Mouse (Mus musculus): ENCODE measurements around the gene Plbd2. TPM values are rescaled to one million over a fixed set of nuclear protein-coding genes. Genes with fewer than 3 reads are reported as not detected.
A peak's percentile ranks its signal among the peaks of the same experiment; 100 is the strongest.

The Plbd2 gene
- polyA plus RNA-seq, 1 experiment from 2014 or later, result 29.3 TPM

DNA sequence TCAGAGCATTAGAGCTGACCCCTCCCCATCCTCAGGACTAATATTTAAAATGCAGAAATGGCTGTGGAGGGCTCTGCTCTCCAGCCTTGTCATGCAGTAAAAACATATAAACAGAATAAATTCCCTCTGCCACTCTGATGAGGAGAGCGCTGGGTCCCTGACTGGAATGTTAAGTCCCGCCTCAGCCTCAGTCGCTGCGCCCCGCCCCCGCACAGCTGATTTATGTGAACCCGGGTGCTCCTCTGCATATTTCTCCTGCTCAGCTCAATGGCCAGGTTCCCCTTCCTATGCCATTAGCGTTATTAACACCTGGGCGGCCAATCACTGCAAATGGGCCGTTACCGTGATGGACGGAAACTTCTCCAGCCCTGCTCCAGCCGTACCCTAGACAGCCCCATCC, 56.1 kb downstream of the Plbd2 start:
- no peak overlapping the region for H3K9ac ChIP-seq (replicated peaks)
- 0 out of 2 replicates have a peak, but pooled peaks cover 7% of the 10 kb centered on the region for H3K4me1 ChIP-seq (replicated peaks)

DNA sequence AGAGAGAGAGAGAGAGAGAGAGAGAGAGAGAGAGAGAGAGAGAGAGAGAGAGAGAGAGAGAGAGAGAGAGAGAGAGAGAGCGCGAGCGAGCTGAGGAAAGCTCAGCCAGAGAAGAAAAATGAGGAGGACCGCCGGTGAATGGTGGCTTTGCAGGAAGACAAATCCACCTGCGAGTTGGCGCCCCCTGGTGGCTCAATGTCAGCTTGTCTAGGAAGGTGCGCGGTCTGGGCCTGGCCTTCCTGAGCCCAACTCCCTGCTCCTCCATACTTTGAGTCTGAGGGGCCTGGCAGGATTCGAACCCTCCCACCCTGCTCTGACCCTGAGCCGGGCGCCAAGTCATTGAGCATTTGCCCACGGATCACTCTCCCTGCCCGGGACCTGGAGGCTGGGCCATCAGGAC, 62.7 kb downstream of the Plbd2 start:
- 9% methylated on average over 14 of the region's 14 CpGs for WGBS
- Histone ChIP-seq H3K27ac (peak overlapping the region; percentile 96), H3K36me3 (peaks cover 5% of the 10 kb centered on the region; the same call in 1 of the 2 replicates), H3K4me2 (replicated peaks) (peak overlapping the region; percentile 72), H3K4me1 (replicated peaks) (peaks cover 44% of the 10 kb centered on the region), H3K9ac (replicated peaks) (peak overlapping the region; percentile 83; the same call in 1 of the 2 replicates), H3K9me3 (no peaks in the 10 kb centered on the region), H3K4me3 (replicated peaks) (peak overlapping the region; percentile 62), H3K27me3 (peaks cover 76% of the 10 kb centered on the region)
- peak; percentile 65 for ATAC-seq

More for the DNA sequence above, 56.1 kb downstream of the Plbd2 start:
- H3K9me3 ChIP-seq, result no peaks in the 10 kb centered on the region
- H3K4me2 ChIP-seq (replicated peaks), result no peak overlapping the region
- H3K27me3 ChIP-seq, result peaks cover 52% of the 10 kb centered on the region
- ATAC-seq, result peak; percentile 40; the same call in 1 of the 2 replicates
- no peak overlapping the region for H3K27ac ChIP-seq
- H3K4me3 ChIP-seq (replicated peaks), result no peak overlapping the region
- 54% methylated on average over 13 of the region's 13 CpGs for WGBS
- H3K36me3 ChIP-seq, result no peaks in the 10 kb centered on the region

GRCm38 (mm10) chr5:120439887-120440670, 63.3 kb downstream of the Plbd2 start:
- peak overlapping the region; percentile 96 for H3K27ac ChIP-seq
- H3K27me3 ChIP-seq, result peaks cover 76% of the 10 kb centered on the region
- peak overlapping the region; percentile 62 for H3K4me3 ChIP-seq (replicated peaks)
- ATAC-seq, result 0 out of 2 replicates have a peak, but pooled peaks have one; percentile 28
- peak overlapping the region; percentile 72 for H3K4me2 ChIP-seq (replicated peaks)
- H3K9ac ChIP-seq (replicated peaks), result peak overlapping the region; percentile 83
- peaks cover 50% of the 10 kb centered on the region for H3K4me1 ChIP-seq (replicated peaks)
- H3K36me3 ChIP-seq, result peaks cover 5% of the 10 kb centered on the region; the same call in 1 of the 2 replicates
- 6% methylated on average over 61 of the region's 61 CpGs for WGBS
- H3K9me3 ChIP-seq, result no peaks in the 10 kb centered on the region

DNA sequence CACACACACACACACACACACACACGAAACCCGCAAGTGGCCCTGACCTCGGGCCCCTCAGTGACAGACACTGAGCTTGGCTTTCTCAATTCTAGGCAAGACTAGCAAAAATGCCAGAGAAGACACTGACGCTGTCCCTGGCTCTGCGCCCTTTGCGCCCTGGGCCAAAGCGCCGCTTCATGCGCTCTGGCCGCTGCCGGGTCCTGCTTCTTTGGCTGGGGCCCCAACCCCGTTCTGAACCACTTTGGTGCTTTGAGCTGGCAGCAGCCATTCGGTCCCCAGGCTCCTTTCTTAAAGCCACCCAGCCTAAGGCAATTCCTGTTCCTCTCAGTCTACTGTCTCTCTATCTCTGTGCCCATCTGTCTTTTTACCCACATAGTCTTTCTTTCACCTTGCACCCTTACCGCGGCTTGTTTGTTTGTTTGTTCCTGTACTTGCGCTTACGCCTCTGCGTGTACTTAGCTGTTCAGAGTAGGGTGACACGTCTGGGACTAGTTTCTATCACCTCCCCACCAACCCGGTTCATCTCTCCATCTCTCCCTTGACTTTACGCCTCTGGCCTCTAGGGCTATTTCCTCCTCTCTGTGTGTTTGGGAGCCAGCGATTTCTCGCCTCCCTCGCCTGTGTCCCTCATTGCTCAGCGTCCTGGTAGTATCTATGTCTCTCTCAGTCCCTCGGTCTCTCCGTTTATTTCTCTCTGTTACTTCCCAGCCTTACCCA, 64.3 kb downstream of the Plbd2 start:
- Histone ChIP-seq H3K27me3 (peaks cover 76% of the 10 kb centered on the region), H3K4me3 (replicated peaks) (peak overlapping the region; percentile 62), H3K36me3 (peaks cover 5% of the 10 kb centered on the region; the same call in 1 of the 2 replicates), H3K9ac (replicated peaks) (peak overlapping the region; percentile 83), H3K4me1 (replicated peaks) (peaks cover 55% of the 10 kb centered on the region), H3K4me2 (replicated peaks) (peak overlapping the region; percentile 72), H3K27ac (peak overlapping the region; percentile 96), H3K9me3 (no peaks in the 10 kb centered on the region)
- ATAC-seq, result no peak
- WGBS, result 9% methylated on average over 27 of the region's 27 CpGs

- H3K4me1 ChIP-seq (replicated peaks), result peaks cover 55% of the 10 kb centered on the region
- peaks cover 5% of the 10 kb centered on the region; the same call in 1 of the 2 replicates for H3K36me3 ChIP-seq
- H3K4me3 ChIP-seq (replicated peaks), result peak overlapping the region; percentile 62
- no peak for ATAC-seq
- H3K27me3 ChIP-seq, result peaks cover 78% of the 10 kb centered on the region
- WGBS, result 3% methylated on average over 13 of the region's 13 CpGs
- H3K4me2 ChIP-seq (replicated peaks), result peak overlapping the region; percentile 72
- H3K27ac ChIP-seq, result peak overlapping the region; percentile 96
- H3K9me3 ChIP-seq, result no peaks in the 10 kb centered on the region
- peak overlapping the region; percentile 83 for H3K9ac ChIP-seq (replicated peaks)
Measured at GRCm38 (mm10) chr5:120438469-120438868, 65.0 kb downstream of the Plbd2 start.

- Histone ChIP-seq H3K27ac (peak overlapping the region; percentile 96), H3K4me2 (replicated peaks) (peak overlapping the region; percentile 72), H3K4me3 (replicated peaks) (peak overlapping the region; percentile 62), H3K36me3 (peaks cover 5% of the 10 kb centered on the region; the same call in 1 of the 2 replicates), H3K27me3 (peaks cover 77% of the 10 kb centered on the region), H3K4me1 (replicated peaks) (peaks cover 55% of the 10 kb centered on the region), H3K9me3 (no peaks in the 10 kb centered on the region), H3K9ac (replicated peaks) (peak overlapping the region; percentile 83)
- no peak for ATAC-seq
- WGBS, result under 1% methylated on average over 33 of the region's 33 CpGs
Measured at GRCm38 (mm10) chr5:120437986-120438385, 65.4 kb downstream of the Plbd2 start.

- Histone ChIP-seq H3K4me2 (replicated peaks) (peak overlapping the region; percentile 72), H3K27ac (peak overlapping the region; percentile 96), H3K36me3 (peaks cover 5% of the 10 kb centered on the region; the same call in 1 of the 2 replicates), H3K9me3 (no peaks in the 10 kb centered on the region), H3K4me3 (replicated peaks) (peak overlapping the region; percentile 62), H3K27me3 (peaks cover 77% of the 10 kb centered on the region), H3K9ac (replicated peaks) (peak overlapping the region; percentile 83), H3K4me1 (replicated peaks) (peaks cover 55% of the 10 kb centered on the region)
- ATAC-seq, result no peak
- WGBS, result under 1% methylated on average over 17 of the region's 17 CpGs
Measured at GRCm38 (mm10) chr5:120437539-120437938, 65.9 kb downstream of the Plbd2 start.

DNA sequence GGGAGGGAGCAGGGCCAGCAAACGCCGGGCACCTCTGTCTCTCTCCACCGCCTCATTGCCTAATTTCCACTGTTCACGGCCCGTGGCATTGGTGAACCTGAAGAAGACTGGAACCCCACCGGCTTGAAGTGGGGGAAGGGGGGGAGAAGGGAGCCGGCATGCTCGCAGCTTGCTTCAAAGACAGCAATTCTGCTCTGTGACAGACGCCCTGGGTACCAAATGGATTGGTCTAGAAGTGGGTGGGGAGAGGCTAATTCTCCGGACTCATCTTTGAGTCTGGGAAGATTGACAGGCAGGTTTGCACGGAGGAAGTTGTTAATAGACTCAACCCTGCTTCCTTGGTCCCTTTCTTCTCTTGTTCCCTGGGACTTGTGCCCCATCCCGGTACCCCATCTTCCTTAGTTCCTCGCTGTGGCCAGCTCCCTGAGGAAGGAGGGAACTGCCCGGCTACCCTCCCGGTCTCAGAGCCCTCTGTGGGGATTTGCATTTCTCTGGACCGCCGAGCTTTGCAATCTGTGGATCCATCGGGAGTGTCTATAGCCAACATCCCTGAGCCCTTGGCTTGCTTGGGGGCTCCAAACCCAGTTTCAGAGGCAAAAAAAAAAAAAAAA, 66.4 kb downstream of the Plbd2 start:
- Histone ChIP-seq H3K27ac (peak overlapping the region; percentile 96), H3K36me3 (peaks cover 5% of the 10 kb centered on the region; the same call in 1 of the 2 replicates), H3K27me3 (peaks cover 79% of the 10 kb centered on the region), H3K4me2 (replicated peaks) (peak overlapping the region; percentile 72), H3K4me3 (replicated peaks) (peak overlapping the region; percentile 62), H3K9me3 (no peaks in the 10 kb centered on the region), H3K9ac (replicated peaks) (peak overlapping the region; percentile 83), H3K4me1 (replicated peaks) (peaks cover 56% of the 10 kb centered on the region)
- under 1% methylated on average over 17 of the region's 18 CpGs for WGBS
- no peak for ATAC-seq

DNA sequence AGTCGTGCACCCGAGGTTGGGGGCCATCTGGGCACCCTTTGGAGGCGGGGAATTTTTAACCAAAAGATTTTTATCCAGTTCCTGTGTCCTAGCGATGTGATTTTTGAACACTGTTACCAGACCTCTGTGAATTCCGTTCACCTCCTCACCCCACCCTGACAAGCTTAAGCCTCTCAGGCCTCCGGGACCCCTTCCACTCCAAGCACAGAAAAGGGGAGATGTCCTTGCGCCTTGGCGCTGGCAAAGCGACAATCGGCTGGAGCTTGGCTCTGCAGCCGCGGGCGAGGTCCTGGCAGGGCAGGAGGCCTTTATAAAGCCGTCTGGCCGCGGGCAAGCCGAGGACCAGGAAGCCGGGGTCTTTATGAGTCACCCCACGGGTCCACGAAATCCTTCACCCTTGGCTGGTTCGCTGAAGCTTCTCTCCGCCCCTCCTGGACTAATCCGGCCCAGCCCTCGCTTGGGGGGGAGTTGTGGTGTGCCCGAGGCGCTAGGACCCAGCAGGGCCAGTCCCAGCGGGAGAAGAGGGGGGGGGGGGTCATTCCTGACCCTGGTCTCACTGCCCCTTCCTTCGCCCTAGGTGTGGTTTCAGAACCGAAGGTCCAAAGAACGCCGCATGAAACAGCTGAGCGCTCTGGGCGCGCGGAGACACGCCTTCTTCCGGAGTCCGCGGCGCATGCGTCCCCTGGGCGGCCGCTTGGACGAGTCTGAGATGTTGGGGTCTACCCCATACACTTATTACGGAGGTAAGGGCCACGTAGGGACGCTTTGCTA, 67.5 kb downstream of the Plbd2 start:
- peaks cover 61% of the 10 kb centered on the region for H3K4me1 ChIP-seq (replicated peaks)

DNA sequence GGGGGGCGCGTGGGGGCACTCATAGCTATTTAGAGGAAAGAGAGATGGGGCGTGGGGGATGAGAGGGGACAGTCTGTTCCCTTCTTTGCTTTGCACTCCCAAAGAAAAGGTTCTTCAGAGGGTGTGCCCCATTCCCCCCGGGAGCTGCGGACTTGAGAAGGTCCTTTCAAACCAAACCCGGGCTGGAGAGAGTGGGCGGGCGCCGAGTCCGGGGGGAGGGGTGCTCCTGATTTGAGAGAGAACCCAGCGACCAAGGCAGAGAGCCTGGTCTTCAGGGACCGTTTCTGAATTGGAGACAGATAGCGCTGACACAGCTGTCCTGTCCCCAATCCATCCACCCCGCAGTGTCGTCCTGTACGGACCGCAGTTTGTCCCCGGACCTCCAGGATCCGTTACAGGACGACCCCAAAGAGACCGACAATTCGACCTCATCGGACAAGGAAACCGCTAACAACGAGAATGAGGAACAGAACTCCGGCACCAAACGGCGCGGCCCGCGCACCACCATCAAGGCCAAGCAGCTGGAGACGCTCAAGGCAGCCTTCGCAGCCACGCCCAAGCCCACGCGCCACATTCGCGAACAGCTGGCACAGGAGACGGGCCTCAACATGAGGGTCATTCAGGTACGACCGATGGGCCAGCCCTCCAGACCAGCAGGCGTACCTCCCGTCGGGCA, 68.3 kb downstream of the Plbd2 start:
- Histone ChIP-seq H3K27me3 (peaks cover 92% of the 10 kb centered on the region), H3K4me3 (replicated peaks) (peak overlapping the region; percentile 62), H3K4me1 (replicated peaks) (peaks cover 57% of the 10 kb centered on the region), H3K27ac (peak overlapping the region; percentile 96), H3K4me2 (replicated peaks) (peak overlapping the region; percentile 72), H3K9ac (replicated peaks) (peak overlapping the region; percentile 83), H3K36me3 (peaks cover 4% of the 10 kb centered on the region; the same call in 1 of the 2 replicates), H3K9me3 (no peaks in the 10 kb centered on the region)
- WGBS, result under 1% methylated on average over 44 of the region's 44 CpGs
- no peak for ATAC-seq

More for the DNA sequence above, 67.5 kb downstream of the Plbd2 start:
- H3K27ac ChIP-seq, result peak overlapping the region; percentile 96
- H3K36me3 ChIP-seq, result peaks cover 5% of the 10 kb centered on the region; the same call in 1 of the 2 replicates
- H3K4me2 ChIP-seq (replicated peaks), result peak overlapping the region; percentile 72
- ATAC-seq, result 0 out of 2 replicates have a peak, but pooled peaks have one; percentile 21
- under 1% methylated on average over 47 of the region's 47 CpGs for WGBS
- H3K9me3 ChIP-seq, result no peaks in the 10 kb centered on the region
- H3K4me3 ChIP-seq (replicated peaks), result peak overlapping the region; percentile 62
- H3K27me3 ChIP-seq, result peaks cover 89% of the 10 kb centered on the region
- H3K9ac ChIP-seq (replicated peaks), result peak overlapping the region; percentile 83

All from midbrain, embryonic 13.5 days (tissue).